Mouse (Mus musculus) liver, postnatal 0 days (tissue): ENCODE measurements around the gene Cdc123. TPM values are rescaled to one million over a fixed set of nuclear protein-coding genes. Genes with fewer than 3 reads are reported as not detected.
"Not testable (repeated sequence)": the region's sequence is repeated elsewhere in the genome, so short reads cannot be mapped to it uniquely, and the experiment has no call there.

Experiments
- ATAC-seq: fragments of 200-750 bp; cut with Nextera tagmentation; 2 replicates; pipeline ENCODE4 v1.8.0; 2017; ENCODE audit warnings: mild to moderate bottlenecking, moderate library complexity
- DNase-seq: peaks from one replicate; pipeline ENCODE4 v3.0.0-alpha.2; 2016
- H3K27ac ChIP-seq: fragments of 300-500 bp; sonication (generic); 2 replicates; pipeline ENCODE4 v1.5.1; 2014; ENCODE audit warnings: antibody characterized with exemption, moderate library complexity, mild to moderate bottlenecking, low read depth
- H3K27me3 ChIP-seq: fragments of 300-500 bp; sonication (generic); 2 replicates; pipeline ENCODE4 v1.6.1; 2014; ENCODE audit warnings: low read length, control low read depth, mixed read lengths; ENCODE audit not compliant: insufficient read depth
- H3K36me3 ChIP-seq: fragments of 300-500 bp; sonication (generic); replicated peaks from 2 replicates; pipeline ENCODE4 v1.6.1; 2014; ENCODE audit warnings: mild to moderate bottlenecking, control low read depth, low read length, moderate library complexity, mixed read lengths; ENCODE audit not compliant: insufficient read depth
- H3K4me1 ChIP-seq: fragments of 300-500 bp; sonication (generic); 2 replicates; pipeline ENCODE4 v1.6.1; 2014; ENCODE audit warnings: antibody characterized with exemption, mild to moderate bottlenecking, control low read depth; ENCODE audit not compliant: insufficient read depth
- H3K4me2 ChIP-seq: fragments of 300-500 bp; sonication (generic); 2 replicates; pipeline ENCODE4 v1.6.1; 2014; ENCODE audit warnings: low read depth, mild to moderate bottlenecking, low read length, moderate library complexity, mixed read lengths
- H3K4me3 ChIP-seq: fragments of 300-500 bp; sonication (generic); 2 replicates; pipeline ENCODE4 v1.5.1; 2014; ENCODE audit warnings: low read depth, low read length
- H3K9ac ChIP-seq: fragments of 300-500 bp; sonication (generic); replicated peaks from 2 replicates; pipeline ENCODE4 v1.6.1; 2014; ENCODE audit warnings: mild to moderate bottlenecking, moderate library complexity
- H3K9me3 ChIP-seq: fragments of 300-500 bp; sonication (generic); 2 replicates; pipeline ENCODE4 v1.6.1; 2016; ENCODE audit warnings: mild to moderate bottlenecking, control low read depth, low read length, mixed read lengths
- CTCF ChIP-seq: sonication (generic); IDR thresholded peaks from 2 replicates; pipeline ENCODE4 v1.5.1; 2016; ENCODE audit warnings: antibody characterized with exemption, low read depth
- EP300 ChIP-seq: IDR thresholded peaks from 2 replicates; pipeline ENCODE4 v1.6.1; 2016; ENCODE audit warnings: antibody characterized with exemption, low read depth, mild to moderate bottlenecking
- WGBS: fragments of 180-500 bp; shearing (Covaris S2); extraction: QIAGEN DNeasy Blood & Tissue Kit; methylation state at CpG from one replicate; pipeline ENCODE4 v1.1.7; 2014; ENCODE audit not compliant: insufficient replicate concordance; 5-methylcytosine and 5-hydroxymethylcytosine counted together
- polyA plus RNA-seq: library from polyadenylated mRNA; unstranded; fragments of >200 nt; fragmentation: Nextera tagmentation; extraction: Ambion mirVana; gene quantifications from 2 replicates; pipeline ENCODE4 v1.2.1, GENCODE M21; 2015

The Cdc123 gene
- polyA plus RNA-seq, 1 experiment from 2014 or later: 136 TPM

DNA sequence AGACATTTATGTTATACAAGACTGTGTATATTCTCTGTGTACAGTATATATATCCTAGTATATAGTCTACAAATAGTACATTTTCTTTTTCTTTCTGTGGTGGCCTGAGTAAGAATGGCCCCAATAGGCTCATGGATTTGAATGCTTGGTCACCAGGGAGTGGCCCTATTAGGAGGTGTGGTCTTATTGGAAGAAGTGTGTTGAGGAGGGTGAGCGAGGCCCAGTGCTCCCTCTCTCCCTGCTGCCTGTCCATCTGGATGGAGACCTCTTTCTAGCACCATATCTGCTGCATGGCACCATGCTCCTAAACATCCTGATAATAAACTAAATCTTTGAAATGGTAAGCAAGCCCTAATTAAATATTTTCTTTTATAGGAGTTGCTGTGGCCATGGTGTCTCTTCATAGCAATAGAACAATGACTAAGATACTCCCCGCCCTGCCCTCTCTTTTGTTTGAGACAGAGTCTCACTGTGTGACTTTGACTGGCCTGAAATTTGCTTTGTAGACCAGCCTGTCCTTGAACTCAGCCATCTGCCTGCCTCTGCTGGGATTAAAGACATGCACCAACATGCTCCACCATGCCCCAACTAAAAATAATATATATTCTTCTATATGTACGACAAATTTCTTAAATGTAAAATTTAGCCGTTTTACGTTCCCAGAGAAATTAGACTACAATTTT is 34.8 kb downstream of the Cdc123 start:
- ATAC-seq (no peak), DNase-seq (no peak)
- Histone ChIP-seq H3K27ac (no peak overlapping the region), H3K9ac (no peak overlapping the region), H3K4me1 (no peaks in the 10 kb centered on the region), H3K9me3 (no peaks in the 10 kb centered on the region), H3K4me3 (no peak overlapping the region), H3K27me3 (no peaks in the 10 kb centered on the region), H3K4me2 (no peak overlapping the region), H3K36me3 (peaks cover 30% of the 10 kb centered on the region)
- no peak for TF ChIP-seq CTCF
- 87% methylated on average over 5 of the region's 5 CpGs for WGBS

DNA sequence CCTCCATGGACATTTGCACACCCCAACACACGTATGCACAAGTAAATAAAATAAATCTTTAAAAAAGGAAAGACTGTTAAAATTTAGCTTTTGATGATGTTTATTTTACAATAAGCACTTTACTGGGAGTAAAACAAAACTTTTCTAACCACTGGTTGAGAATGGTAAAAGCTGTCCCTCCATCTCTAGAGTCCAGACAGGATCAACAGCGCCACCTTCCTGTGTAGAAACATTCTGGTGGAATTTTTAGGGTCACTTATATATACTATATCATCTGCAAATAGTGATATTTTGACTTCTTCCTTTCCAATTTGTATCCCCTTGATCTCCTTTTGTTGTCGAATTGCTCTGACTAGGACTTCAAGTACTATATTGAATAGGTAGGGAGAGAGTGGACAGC is 38.8 kb downstream of the Cdc123 start:
- not testable (repeated sequence) for DNase-seq, ATAC-seq, H3K27me3 ChIP-seq, H3K4me3 ChIP-seq, H3K27ac ChIP-seq, H3K9ac ChIP-seq, H3K9me3 ChIP-seq, H3K4me2 ChIP-seq, H3K4me1 ChIP-seq
- peak; percentile 71 for TF ChIP-seq CTCF
- 78% methylated on average over 3 of the region's 3 CpGs for WGBS
- peaks cover 26% of the 10 kb centered on the region for H3K36me3 ChIP-seq

DNA sequence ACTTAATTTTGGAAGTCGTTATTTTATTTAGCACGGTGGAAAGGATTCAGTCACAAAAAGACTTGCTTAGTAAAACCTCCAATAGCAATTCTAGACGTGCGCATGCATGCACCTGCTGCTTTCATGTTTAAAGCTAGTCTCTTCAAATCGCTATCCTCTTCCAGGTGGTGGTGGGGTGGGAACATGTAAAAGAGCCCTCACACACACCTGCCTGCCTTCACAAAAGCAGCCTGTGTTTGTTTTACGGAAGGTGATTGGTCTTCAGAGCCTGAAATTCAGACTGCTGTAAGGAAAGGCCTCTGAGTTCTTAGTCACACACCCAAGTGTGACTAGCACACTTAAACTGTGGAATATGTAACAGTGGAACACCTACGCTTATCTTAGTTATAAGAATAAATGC is 39.7 kb downstream of the Cdc123 start:
- ATAC-seq: no peak
- peaks cover 6% of the 10 kb centered on the region for H3K4me1 ChIP-seq
- TF ChIP-seq EP300: no peak
- no peak for TF ChIP-seq CTCF
- H3K9me3 ChIP-seq: peaks cover under 1% of the 10 kb centered on the region; the same call in 1 of the 2 replicates
- no peak overlapping the region for H3K9ac ChIP-seq
- H3K4me3 ChIP-seq: no peak overlapping the region
- no peaks in the 10 kb centered on the region for H3K27me3 ChIP-seq
- WGBS: 87% methylated on average over 7 of the region's 7 CpGs
- no peak for DNase-seq
- no peak overlapping the region for H3K27ac ChIP-seq
- no peak overlapping the region for H3K4me2 ChIP-seq
- H3K36me3 ChIP-seq: peaks cover 27% of the 10 kb centered on the region

DNA sequence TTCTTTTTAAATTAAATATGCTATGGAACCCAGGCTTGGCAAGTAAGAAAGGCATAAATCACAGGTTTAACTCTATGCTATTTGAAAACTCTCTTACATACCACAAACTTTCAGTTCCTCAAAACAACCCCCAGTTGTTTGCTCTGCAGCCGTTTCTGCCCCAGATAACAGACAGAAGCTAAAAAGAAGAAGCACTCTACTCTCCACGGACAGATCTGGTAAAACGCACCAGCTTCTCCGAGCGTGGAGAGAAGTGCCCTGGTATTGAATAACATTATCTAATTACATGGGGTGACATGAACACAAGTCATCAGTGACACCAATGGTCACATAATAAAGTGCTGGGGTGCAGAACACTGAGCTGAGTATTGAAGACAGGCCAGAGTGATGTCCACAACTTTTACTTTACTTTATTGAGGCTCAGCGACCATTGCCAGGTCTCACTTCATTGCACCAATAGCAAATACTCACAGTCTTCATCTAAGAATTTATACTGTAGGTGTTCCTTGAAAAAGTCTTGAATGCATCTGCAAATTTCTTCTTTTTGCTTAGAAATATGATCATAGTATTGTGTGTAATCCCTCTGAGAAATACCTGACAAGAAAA is 40.4 kb downstream of the Cdc123 start:
- 0 out of 2 replicates have a peak overlapping the region, but pooled peaks have one; percentile 25 for H3K27ac ChIP-seq
- DNase-seq (no peak), ATAC-seq (no peak)
- peaks cover 6% of the 10 kb centered on the region for H3K4me1 ChIP-seq
- H3K4me3 ChIP-seq: no peak overlapping the region
- peaks cover 29% of the 10 kb centered on the region for H3K36me3 ChIP-seq
- 36% methylated on average over 6 of the region's 6 CpGs for WGBS
- no peak overlapping the region for H3K4me2 ChIP-seq
- H3K9me3 ChIP-seq: peaks cover 5% of the 10 kb centered on the region; the same call in 1 of the 2 replicates
- no peak for TF ChIP-seq EP300
- no peak for TF ChIP-seq CTCF
- no peaks in the 10 kb centered on the region for H3K27me3 ChIP-seq
- no peak overlapping the region for H3K9ac ChIP-seq

DNA sequence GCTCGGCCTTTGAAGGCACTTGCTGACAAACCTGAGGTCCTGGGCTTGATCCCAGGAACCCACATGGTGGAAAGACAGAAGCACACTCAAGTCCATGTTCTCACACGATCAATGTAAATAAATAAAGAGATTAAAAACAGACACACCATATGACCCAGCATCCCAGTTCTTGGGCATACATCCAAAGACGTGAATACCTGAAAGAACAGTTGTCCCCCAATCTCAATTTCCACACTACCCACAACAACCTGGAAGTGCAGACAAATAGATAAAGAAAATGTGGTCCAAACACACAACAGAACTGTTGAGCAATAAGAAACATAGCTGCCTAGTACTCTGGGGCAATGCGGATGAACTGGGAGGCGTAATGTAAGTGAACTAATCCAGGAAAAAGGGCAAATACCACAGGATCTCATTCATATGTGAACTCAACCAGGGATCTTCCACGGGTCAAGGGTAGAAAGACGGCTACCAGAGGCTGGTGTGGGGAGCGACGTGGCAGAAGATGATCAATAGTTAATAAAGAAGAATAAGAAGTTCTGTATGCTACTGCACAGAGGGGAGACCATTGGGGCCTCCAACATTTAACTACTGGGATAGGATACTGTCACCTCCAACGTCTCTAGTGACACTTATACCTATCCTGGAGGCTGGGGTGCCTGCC is 42.9 kb downstream of the Cdc123 start:
- ATAC-seq (no peak; the same call in 1 of the 2 replicates), DNase-seq (no peak)
- peaks cover 5% of the 10 kb centered on the region; the same call in 1 of the 2 replicates for H3K9me3 ChIP-seq
- no peak for TF ChIP-seq CTCF
- peak; percentile 55; the same call in 1 of the 2 replicates for TF ChIP-seq EP300
- H3K4me1 ChIP-seq: peaks cover 6% of the 10 kb centered on the region
- no peak overlapping the region for H3K9ac ChIP-seq
- no peaks in the 10 kb centered on the region for H3K27me3 ChIP-seq
- 69% methylated on average over 10 of the region's 10 CpGs for whole genome bisulfite sequencing
- peak overlapping the region; percentile 23; the same call in 1 of the 2 replicates for H3K4me2 ChIP-seq
- H3K36me3 ChIP-seq: peaks cover 31% of the 10 kb centered on the region
- H3K27ac ChIP-seq: peak overlapping the region; percentile 69
- H3K4me3 ChIP-seq: no peak overlapping the region

DNA sequence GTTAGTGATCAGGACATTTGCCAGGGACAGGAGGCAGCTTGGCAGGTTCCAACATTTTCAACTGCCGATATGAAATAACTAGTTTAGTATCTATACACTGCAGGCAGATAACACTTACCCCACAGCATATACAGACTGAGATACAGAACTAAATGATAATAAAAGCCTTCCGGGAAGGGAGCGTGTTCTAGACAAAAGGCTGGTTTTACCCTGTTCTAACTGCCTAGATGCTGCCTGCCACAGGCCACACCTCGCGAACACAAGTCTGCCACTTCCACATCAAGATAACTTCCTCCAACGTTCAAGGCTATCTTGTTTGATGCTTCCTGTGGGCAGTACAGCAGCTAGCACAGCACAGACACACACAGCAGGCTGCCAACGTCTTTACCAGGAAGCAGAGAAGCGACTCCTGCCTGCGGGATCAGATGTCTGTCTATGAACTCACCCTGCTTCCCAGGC is 43.8 kb downstream of the Cdc123 start:
- Histone ChIP-seq H3K9ac (no peak overlapping the region), H3K4me3 (no peak overlapping the region), H3K27ac (peak overlapping the region; percentile 69), H3K27me3 (no peaks in the 10 kb centered on the region), H3K4me2 (peak overlapping the region; percentile 23; the same call in 1 of the 2 replicates), H3K9me3 (peaks cover 5% of the 10 kb centered on the region; the same call in 1 of the 2 replicates), H3K36me3 (peaks cover 39% of the 10 kb centered on the region), H3K4me1 (peaks cover 6% of the 10 kb centered on the region)
- peak; percentile 33 for DNase-seq
- ATAC-seq: peak; percentile 85
- WGBS: 29% methylated on average over 9 of the region's 9 CpGs
- no peak for TF ChIP-seq CTCF
- peak; percentile 90 for TF ChIP-seq EP300
